Mouse (Mus musculus) CD4-positive helper T cell, adult 2 months (primary cell): ENCODE data around the gene Olfr701.

ENCODE experiments used
- DNase-seq: peaks from one replicate; pipeline ENCODE4 v3.0.0-alpha.2; 2012; ENCODE audit warnings: low read depth, missing footprints, low spot score

Olfr701 gene

DNA sequence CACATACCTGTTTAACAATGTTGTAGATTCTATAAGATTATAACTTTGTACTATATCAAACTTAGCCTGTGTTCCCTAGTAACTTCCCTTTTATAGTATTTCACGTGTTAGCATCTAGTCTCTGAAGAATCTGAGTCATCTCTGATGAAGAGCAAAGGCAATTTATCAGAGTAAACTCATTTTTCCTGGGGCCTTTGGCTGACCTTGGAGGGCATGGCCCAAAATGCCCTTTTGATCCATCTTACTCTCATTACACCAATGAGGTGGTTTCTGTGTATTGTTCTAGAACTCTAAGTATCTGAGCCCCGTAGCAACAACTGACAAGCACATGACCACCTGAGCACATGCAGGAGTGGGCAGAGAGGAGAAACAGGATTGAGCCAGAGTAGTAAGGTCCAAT lies at the start of gene Olfr701:
Olfr701 (plus strand) TSS at position 301 of the 400 bp plus-strand sequence.
- no peak for DNase-seq

DNA sequence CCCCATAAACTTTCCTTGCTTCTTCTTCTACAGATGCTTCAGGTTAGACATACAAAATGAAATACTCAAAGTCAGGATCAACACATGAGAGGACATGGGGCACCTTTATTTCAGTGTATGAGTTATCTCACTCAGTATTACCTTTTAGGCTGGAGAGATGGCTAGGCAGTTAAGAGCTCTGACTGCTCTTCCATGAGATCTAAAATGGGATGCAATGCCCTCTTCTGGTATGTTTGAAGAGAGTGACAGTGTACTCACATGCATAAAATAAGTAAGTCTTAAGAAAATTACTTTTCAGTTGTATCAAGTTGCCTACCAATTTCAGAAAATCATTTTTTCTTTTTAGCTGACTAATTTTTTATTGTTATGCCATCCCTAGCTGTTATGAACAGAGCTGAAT lies 25.6 kb upstream of the Olfr701 start:
- peak; percentile 14 for DNase-seq

DNA sequence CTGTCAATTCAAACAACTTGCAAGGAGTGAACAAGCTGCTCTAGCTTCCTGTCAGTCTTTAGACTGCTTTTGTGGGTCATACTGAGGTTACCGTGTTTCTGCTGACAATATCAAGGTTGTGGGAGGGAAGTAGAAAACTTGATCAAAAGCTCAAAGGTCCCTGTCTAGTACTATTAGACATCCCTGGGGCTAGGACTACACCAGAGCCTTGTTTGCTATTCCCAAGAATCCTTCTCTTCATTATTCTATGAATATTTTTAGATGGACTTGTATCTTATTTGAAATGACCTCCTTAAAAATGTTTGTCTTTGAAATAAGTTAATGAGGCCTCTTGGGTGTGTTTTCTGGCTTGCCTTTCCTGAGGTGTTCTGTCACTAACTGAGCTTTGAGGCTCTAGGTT lies 20.8 kb upstream of the Olfr701 start, which contains the start of gene Olfr699:
Olfr699 (minus strand) TSS at position 101 of the 400 bp plus-strand sequence.
- no peak for DNase-seq

DNA sequence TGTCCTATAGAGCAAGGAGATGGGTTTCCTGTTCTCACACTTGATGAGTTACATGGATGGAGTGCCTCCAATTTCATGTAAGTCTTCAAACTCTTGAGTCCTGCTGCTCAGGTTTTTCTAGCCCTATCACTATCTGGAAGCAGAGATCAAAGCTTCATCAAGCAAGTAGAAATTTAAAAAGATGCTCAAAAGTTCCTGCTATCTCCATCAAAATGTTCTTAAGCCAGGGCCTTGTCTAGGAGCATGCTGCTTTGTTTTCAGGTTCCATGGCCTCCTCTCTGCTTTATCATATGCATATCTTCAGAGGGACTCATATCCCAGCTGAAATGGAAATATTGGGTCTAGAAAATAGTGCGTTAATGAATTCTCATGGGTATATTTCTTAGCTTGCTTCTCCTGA lies 5.2 kb upstream of the Olfr701 start, which contains the start of gene Olfr700:
Olfr700 (minus strand) TSS at position 101 of the 400 bp plus-strand sequence.
- no peak for DNase-seq

DNA sequence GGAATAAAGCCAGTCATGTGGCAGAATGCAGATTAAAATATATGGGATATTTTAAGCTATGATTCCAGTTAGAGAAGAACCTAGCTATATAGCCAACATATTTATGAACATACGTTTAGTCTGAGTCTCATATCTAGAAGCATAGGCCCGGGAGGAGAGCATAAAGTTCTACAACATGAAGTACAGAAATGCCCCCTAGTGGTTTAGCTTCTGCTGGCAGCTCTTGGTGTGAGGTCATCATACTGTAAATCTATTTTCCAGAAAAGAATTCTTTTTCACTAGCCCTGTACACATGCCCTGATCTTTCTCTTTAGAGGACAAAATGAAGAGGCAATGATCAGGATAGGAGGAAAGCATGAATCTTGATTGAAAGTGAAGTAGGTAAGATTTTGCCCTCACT lies 1.8 kb downstream of the Olfr701 start:
- peak; percentile 59 for DNase-seq

DNA sequence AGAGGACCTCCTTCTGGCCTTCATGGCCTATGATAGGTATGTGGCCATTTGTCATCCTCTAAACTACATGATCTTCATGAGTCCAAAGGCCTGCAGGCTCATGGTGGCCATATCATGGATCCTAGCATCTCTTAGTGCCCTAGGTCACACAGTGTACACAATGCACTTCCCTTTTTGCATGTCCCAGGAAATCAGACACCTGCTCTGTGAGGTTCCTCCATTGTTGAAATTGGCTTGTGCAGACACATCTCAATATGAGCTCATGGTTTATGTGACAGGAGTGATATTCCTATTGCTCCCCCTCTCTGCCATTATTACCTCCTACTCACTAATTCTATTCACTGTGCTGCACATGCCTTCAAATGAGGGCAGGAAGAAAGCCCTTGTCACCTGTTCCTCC lies 4.5 kb downstream of the Olfr701 start:
- DNase-seq: no peak

DNA sequence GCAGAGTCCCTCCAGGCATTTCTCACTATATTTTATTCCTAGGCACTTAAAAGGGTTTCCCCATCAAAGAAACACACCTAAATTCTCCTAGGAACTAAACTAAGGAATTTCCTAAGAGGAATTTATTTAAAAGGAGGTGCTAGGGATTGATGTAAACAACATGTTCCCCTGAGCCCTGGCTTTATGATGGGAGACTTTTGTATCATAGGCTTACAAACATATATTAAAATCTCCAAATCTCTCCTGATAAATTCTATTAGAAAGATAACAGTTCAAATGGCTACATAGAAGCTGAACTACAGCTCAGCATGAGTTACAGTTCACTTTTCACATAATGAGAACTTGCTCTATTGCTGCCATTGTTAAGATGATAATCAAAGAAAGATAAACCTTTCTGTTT lies 19.9 kb downstream of the Olfr701 start, which contains the start of gene Olfr702:
Olfr702 (minus strand) TSS at position 101 of the 400 bp plus-strand sequence.
- DNase-seq: no peak

DNA sequence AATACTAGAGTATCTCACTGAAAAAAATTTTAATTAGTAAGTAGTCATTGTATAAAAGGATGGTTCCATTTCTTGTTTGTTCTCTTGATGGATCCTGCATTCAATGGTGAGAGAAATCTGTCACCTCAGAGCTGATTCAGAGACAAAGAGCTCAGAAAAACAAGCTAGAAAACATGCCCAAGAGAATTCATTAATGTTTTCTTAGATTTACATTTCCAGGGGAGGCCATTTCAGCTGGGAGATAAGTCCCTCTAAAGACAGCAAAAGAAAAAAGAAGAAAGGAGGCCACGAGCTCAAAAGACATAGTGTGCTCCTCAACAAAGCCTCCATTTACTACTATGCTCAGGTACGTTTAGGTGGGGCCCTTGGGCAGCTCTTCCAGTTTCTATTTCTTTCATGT lies 29.1 kb downstream of the Olfr701 start, which contains the start of gene Olfr703:
Olfr703 (plus strand) TSS at position 301 of the 400 bp plus-strand sequence.
- no peak for DNase-seq

DNA sequence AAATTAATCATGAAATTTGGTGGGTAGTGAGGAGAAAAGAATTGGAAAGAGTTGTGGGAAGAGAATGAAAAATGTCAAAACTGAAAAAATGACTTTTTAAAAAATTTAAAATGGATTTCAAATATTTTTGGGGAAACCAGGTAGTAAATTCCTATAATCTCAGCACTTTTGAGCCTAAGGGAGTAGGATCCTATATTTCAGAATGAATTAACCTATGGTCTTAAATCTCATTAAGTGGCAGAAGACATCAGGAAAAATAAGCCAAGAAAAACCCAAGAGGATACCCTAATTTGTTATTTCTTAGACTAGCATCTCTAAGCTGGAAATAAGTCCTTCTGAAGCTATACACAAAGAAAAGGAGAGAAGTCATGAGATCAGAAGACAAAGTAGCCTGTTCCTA lies 49.0 kb downstream of the Olfr701 start, which contains the start of gene Olfr704:
Olfr704 (plus strand) TSS at position 301 of the 400 bp plus-strand sequence.
- DNase-seq: no peak
